Mouse (Mus musculus) c-Kit-positive CD71-positive TER-119-positive erythroid progenitor cells, embryonic 14.5 days (primary cell): Measurements from ENCODE around the gene Ago3.

Source experiments
- DNase-seq: peaks from one replicate; pipeline ENCODE4 v3.0.0-alpha.2; 2013; ENCODE audit warnings: low spot score

The Ago3 gene

DNA sequence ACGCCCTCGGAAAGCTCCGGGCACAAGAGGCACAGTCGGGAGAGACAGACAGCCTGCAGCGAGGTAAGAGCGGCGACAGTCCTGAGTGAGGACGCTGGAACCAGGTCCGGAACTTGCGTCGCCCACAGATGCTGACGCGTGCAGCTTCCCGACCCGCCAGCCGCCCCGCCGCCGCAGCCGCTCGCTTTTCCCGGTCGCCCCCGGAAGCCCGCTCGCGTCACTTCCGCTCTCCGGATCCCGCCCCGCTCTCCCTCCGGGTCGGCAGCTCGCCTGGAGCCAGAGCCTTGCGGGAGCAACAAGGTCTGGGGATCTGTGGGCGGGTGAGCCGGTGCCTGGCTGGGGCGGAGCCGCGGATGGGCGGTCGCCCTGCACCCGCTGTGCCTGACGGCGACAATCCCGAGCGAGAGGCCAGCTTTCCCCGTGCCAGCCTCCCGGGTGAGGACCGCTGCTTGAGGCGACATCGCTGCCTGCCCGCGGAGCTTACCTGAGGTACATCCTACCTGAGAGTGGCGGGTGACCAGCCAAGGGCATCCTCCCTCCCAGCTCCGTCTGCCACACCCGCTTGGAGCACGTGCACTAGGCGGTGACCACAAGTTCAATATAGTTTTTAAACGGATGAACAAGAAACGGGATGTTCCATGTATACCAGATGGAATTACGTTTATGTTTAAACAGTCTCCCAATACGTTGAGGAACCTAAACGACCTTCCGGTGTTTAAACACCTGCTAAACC lies at the start of gene Ago3:
Gene Ago3, minus strand, starts transcription at position 210 of the 733 bp plus-strand sequence.
- peak; percentile 88 for DNase-seq

DNA sequence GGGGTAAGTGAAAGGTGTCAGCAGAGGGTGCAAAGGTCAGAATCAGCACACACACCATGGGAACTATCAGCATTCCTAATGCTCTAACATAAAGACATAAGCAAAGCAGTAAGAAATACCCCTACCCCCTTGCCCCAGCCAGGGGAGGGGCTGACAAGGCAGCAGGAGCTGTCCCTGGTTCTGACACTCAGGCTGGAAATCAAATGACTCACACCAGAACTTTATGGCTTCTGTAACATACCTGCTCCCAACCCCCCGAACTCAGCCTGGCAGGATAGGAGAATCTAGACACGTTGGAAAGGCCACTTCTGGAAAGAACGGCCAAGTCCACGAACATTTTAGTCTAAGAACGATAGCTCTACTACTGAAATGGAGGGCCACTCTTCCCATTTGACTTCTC lies 43.7 kb upstream of the Ago3 start:
- DNase-seq: no peak

DNA sequence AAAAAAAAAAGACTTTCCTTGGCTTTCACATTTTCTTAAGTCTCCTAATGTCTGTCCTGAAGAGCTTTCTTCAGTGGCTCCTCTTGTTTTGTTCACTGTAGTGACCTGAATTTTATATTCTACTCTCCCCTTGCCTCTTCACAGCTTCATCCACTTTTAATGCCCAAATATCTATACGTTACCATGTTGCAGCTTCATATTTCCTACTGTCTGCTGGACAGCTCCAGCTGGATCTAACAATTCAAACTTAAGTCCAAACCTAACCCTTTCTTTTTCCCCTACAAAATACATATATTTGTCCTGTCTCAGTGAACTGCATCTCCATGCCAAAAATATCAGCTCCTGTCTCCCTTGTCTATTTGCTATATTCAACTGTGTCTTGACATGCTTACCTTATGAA lies 40.0 kb upstream of the Ago3 start:
- DNase-seq: no peak

DNA sequence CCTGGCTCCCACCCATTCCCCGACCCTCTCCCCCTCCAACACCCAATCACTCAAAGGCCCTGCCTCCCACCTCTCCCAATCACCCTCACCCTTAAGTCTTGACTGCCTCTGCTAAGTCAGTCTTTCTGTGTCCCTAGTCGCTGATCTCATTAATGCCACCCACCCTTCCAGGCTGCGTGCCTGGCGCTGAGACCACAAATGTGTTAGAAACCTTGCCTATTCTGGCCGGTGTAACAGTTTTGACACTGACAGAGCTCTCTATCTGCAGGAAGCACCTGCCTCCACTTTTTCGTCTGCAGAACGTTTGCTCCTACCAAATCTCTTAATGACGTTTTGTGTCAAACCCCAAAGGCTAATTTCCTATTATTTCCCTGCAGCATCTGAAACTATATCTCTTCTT lies 39.6 kb upstream of the Ago3 start:
- DNase-seq: no peak

DNA sequence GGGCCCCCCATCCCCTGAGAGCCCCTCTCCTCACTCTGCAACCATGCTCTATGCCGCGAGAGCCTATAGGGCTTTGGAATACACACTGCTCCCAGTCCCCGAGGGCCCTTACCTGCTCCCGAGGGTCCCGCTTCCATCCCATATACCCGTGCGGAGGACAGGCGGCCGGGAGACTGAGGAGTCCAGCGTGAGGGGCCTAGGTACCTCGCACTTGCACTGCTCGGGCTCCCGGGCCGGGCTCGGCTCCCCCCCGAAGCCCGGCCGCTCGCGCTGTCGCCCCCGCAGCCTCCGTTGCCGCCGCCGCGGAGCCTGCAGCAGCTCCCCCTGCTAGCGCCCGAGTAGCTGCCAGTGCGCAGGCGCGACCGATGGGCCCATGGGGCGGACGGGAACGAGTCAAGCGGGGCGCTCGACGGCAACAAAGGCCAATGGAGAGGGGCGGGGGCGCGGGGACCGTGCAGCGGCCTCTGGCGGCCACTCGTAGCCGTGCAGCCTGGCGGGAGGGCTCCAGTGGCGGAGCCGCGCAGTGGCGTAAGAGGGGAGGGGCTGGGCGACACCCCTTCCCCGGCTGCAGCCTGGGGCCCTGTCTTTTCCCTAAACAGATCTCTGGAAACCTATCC lies 39.0 kb upstream of the Ago3 start, which contains the start of gene Ago1:
Gene Ago1, minus strand, starts transcription at position 299 of the 617 bp plus-strand sequence.
- peak; percentile 91 for DNase-seq

DNA sequence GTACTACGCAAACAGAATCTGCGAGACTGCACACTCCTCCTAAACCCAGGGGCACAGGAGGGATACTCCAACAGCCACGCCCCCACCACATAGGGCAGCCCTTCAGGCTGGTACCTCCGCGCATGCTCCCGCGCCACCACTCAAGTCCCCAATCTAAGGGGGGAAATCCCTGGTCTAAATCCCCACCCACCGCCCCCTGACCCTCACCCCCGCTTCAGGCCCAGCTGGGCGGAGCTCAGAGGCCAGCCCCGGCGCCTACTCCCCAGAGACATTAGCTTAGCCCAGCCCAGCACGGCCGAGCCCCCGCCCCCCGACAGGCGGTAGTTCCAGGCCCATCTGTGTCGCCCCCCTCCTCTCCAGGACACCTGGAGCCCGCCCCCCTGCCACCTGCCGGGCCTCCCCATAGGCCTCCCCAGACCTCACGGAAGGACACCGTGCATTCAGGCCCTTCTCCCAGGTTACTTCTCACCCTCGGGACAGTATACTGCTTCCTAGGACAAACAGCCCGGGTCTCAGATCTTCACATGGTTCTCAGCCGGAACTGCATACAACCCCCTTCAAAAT lies 38.4 kb upstream of the Ago3 start:
- peak; percentile 36 for DNase-seq

DNA sequence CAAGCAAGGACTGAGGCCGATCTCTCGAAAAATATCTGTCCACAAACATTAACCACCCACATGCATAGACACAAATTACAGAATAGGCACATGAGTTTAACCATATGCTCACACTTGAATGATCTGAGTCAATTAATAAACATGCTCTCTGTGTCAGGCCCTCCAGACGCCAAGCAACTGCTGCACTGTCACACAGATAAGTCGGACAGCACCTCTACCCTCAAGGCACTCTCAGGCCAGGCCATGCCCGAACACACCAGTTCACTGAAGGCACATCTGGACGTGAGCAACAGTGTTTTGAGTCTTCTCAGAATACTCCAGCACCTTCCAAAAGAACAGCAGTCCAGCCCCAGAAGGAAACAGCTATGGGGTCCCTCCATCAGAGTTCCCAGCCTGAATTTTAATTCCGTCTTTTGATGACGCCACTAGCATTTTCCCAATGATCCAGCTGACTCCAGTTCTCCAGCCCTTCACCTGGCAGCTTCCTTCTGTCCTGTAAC lies 36.9 kb upstream of the Ago3 start:
- no peak for DNase-seq

DNA sequence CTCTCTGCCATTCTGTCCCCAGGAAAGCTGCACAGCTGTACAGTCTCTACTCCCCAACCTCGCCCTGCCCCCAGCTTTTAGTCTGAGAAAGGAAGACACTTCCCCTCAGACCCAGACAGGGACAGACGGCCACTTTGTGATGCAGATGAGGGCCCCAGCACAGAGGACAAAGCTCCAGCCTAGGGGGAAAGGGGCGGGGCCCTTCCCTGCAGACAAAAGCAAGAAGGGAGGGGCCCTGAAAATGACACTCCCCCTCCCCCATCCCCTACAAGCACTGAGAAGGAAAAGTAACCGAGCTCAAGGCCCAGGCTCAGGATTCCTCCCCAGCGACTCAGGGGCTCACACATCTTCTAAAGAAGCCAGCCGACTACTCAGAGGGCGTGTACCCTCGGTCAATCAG lies 36.5 kb upstream of the Ago3 start:
- no peak for DNase-seq

DNA sequence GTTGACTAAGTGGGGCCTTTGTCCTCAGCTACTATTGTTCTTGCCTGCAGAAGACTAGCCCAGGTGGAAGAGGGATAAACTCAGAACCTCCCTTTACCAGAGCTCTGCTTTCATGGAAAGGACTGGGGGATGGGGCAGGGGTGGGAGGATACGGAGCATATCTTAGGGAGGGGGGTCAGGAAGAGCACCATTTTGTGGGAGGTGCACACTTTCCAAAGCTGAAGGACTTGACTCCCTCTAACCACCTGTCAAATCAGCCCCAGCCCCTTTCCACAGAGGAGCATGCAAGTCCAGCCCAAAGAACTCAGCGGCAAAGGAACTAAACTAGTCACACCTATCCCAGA lies 35.5 kb upstream of the Ago3 start:
- no peak for DNase-seq

DNA sequence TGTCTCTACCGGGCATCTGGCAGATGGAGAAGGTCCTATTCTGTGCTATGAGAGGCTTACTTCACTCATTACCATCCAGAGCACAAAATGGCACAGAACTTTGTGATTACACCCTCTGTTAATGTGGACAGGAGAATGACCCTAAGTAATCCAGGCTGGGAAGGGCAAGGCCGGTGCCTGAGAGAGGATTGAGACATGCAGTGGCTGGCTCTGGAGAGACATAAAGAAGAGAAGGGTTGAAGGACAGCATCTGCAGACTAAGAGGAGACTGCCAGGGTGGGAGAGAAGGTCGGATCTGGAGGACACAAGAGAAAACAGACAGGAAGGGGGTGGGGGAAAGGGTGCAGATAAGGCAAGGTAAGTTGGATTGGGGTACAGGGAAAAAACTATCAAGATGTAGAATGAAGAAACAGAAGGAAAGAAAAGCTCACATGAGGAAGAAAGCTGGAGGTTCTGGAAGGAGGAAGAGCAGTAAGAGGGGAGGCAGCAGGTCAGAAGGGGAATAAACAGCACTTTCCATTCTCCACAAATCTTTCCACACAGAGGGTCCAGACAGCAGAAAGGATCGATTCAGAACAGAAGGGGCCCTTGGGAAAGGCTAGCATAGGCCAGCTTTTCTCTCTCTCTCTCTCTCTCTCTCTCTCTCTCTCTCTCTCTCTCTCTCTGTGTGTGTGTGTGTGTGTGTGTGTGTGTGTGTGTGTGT lies 35.0 kb upstream of the Ago3 start:
- DNase-seq: no peak

DNA sequence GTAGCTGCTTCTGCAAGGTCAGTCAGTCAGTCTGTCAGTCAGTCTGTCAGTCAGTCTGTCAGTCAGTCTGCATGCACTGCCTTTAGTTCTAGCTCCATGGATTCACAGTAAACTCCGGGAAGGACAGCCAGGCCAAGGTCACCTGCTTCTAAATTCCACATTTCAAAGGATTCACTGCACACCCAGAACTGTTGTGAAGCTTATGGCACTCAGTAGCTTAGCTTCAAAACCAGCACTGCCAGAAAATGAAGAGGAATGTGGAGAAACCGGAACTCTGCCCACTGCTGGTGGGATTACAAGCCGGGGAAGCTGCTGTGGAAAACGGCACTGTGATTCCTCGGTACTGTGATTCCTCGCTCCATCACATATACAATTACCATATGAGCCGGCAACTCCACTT lies 26.1 kb upstream of the Ago3 start:
- DNase-seq: no peak

DNA sequence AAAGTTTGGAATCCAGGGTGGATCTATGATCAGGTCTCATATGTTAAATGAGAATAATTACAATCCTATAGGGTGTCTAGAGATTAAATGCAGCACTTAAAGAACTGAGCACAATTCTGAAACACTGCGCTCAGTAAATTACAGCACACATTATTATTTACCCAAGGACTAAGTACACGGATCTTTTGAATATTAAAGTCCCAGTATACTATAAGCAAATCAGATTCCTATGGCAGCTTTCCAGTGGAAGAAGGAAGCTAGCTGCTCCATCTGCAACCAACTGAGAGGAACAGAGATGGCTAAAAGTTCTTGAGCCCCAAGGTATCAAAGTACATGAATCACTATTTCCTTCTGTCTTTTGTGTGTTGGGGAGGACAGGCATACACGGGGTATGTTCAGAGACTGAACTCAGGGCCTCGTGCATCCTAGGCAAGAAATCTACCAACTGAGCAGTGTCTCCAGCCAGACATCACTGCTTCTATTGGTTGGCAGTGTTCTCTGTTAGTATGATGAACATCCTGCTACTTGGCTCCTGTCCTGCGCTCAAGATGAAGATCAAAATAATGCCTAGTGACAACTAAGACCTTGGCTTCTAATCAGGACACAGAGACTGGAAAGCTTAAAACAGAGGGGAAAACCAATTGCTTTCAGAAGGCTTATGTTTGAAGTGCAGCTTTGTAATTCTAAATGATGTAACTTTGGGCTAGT lies 25.3 kb upstream of the Ago3 start:
- no peak for DNase-seq

DNA sequence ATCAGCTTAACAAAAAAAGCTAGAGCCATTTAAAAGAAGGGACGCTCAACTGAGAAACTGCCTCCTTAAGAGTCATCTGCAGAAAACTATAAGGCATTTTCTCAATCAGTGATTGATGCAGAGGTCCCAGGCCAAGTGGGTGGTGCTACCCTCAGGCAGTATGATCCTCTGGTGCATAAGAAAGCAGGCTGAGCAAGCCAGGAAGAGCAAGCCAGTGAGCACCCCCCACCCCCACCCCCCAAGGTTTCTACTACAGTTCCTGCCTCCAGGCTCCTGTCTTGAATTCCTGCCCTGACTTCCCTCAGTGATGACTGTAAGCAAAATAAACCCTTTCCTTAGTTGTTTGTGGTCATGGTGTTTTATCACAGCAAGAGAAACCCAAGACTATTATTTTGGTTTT lies 20.9 kb upstream of the Ago3 start:
- DNase-seq: no peak

DNA sequence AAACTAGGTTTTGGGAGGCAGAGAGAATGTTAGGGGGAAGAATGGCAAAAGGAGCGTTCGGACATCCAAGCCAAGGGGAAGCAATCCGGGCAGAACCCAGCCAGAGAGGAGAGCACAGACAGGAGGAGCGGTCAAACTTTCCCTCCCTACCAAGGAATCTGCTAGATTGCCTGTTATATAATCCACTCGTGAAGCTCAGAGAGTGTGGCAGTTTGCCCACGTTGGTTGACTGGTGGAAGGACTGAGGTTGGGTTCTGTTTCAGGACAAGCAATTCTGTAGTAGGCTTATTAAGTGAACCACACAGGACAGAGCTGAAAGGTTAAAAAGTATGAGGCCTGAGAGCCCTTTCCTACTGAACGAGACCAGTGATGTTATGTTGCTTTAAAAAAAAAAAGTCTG lies 17.8 kb upstream of the Ago3 start:
- DNase-seq: no peak

DNA sequence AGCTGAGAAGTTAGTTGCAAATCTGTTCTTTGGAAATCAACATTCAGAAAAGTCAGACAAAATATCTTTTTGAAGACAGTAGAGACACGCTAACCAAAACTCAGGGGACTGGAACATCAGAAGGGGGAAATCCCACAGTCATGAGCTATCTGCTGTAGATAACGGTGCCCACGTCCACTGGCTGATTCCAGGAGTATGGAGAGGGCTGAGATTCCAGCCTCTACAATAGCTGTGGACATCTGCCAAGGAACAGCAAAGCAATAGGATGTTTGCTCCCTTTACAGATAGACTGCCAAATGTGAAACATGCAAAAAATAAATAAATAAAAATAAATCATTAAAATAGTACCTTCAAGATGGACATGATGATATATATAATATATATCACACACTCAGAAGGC lies 15.2 kb upstream of the Ago3 start:
- no peak for DNase-seq

DNA sequence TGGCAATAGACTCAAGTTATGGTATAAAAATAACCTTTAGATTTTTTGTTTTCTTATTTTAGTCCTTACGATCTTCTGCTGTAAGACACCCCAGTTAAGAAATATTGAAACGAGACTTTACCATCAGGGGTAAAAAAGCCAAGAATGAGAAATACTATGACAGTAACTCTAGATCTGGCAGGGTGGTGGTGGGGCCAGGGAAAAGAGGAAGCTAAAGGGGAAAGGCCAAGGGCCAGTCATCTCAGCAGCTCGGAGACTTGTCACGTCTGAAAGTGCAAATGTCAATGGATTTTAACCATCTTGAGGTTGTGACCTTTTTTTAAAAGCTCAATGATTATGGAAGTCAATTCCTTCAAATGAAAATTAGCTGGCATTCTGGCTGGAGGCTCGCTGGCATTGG lies 8.9 kb upstream of the Ago3 start:
- DNase-seq: no peak

DNA sequence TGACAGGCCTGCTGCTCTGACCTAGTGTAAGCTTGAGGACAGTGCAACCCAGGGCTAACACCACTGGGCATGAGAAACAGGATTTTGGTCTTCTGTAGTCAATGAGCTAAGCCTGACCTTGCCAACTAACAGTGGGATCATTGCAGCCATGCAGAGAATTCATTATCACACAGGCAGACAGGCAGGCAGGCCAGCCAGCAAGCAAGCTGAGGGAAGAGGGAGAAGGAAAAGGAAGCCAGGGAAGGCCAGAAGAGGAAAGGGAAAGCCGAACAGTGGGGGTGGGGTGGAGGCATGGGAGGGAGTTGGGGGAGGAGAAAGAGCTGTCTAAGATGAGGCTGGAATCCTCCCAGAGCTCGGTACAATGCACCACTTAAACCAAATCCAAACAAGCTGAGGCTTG lies 6.9 kb upstream of the Ago3 start:
- no peak for DNase-seq

DNA sequence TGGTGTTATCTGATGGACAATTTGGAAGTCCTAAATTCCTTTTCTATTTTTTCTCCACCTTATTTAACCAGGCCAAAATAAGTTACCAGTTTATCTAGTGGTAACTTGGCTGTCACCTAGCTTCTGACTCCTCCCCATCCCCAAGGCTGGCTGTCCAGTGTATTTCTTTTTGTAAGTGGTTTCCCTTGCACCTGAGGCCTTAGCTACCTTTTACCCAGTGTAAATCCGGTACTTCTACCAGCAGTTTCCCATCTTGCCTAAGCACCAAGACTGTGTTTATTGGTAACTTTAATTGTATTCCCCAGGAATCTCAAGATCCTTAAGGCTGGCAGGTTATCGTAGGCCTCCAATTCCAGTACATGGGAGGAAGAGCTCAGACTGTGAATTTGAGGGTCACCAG lies 4.7 kb upstream of the Ago3 start:
- no peak for DNase-seq

DNA sequence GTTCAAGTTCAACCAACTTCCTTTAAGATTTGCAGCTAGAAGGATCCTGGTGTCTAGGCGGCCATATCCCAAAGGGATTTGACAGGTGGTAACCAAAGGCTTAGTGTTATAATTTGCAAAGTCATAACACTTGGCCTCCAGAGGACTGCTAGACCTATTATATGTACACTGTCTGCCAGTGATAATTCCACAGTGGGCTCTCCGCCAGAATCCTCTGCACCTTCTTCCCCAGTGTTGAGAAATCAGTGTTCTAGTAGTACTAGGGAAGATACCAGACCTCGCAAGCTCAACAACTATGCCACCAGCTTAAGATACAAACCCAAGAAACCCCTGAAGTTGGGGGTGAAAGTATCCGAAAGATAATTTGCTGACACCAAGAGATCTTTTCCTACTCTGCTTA lies 3.8 kb upstream of the Ago3 start:
- DNase-seq: no peak

DNA sequence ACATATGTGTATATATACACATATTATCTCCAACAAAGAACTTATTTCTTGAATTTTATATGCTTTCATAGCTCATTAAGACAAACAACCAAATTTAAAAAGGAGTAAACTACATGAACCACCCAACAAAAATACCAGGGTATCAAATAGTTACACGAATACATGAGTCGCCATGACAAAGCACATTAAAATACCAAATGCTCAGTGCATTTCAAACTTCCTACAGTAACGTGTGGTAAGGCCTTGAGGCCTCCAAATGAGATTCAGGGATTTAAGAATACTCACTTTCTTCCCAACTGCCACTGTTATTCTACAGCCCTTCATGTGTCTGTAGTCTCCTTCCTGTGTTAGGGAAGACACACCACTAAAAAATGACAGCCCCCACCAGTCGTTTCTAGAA lies 2.4 kb upstream of the Ago3 start:
- DNase-seq: no peak

DNA sequence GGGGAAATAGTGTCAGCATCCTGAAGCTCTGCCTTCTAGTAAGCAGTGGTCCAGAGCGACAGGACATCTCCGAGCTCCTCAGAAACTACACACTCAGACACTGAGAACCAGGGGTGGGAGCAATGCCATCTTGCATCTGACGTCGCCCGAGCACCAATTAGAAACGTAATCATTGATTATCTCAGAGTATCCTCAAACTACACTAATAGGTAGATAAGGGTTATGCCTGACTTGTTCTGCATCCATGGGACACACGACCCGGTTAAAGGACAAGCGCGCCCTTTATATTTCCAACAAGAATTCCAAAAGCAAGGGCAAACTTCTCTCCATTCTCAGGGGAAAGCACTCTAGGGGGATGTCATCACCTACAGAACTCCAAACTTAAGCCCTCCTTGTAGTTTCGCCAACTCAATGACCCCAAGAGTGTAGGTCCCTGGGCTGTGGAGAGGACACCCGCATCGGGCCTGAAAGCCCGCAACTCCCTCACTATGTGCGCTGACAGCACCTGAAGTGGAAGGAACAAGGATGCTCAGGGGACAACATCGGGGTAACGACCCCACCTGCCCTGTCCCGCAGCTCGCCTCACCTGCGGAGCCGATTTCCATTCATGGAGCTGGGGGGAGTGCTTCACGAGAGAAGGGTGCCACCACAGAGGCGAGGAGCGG lies 542 bp downstream of the Ago3 start:
- DNase-seq: peak; percentile 22

DNA sequence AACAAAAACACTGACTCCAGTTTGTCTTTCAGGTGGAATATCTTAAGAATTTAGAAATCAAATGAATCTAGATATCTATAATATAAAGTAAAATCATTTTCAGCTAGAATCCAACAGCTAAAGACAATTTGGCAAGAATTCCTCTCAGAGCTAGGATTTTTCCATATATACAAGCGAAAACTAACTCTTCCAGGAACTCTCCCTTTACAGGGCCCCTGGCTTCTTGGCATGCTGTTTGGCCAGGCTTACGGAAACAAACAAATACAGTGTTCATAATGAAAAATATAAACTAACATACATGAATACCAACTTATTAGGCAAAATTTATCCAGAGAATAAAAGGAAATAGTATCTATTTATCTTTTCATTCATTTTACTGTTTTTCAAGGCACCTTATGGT lies 5.5 kb downstream of the Ago3 start:
- DNase-seq: no peak
